Comparison of ENCODE assay signal across 16 mouse cellular contexts in the genomic region with DNA sequence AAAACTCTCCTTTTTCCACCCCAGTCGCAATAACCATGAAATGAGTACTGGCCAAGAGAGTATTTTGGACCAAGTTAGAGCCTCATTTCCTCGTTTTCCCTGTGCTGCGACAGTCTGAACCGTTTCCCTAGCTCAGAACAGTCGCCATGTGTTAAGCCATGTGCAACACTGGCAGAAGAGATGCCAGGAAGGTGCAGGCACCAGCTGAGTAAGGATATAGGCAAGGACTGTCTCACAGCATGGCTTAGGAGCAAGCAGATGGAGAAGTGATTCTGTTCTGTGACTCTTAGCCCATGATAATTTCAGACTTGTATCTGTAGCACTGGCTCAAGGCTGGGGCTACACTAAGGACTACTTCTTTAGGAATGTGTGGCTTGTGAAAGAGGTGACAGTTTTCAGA.
DNase-seq lines count a peak whose midpoint lies in the region; ATAC-seq lines count a peak whose summit lies in the region.
"Had no signal": no experiment of that assay in that cellular context is flagged by ENCODE, and none has a peak within 500 bp of the region (broad histone marks: within the 10 kb centered on the region; RNA-seq: fewer than 3 reads in every experiment).

No protein-coding gene starts in this region.

- H3K4me1 ChIP-seq in heart, embryonic 12.5 days (replicated peaks), result peaks cover 9% of the 10 kb centered on the region
- H3K4me1 ChIP-seq: limb, embryonic 12.5 days; stomach, embryonic 15.5 days had no signal

- H3K4me2 ChIP-seq in heart, embryonic 12.5 days, result no peak overlapping the region
- H3K4me2 ChIP-seq: kidney, embryonic 15.5 days; limb, embryonic 12.5 days; neural tube, embryonic 12.5 days; stomach, embryonic 15.5 days had no signal

- H3K27ac ChIP-seq in heart, embryonic 12.5 days (ENCODE audit: poor library complexity, severe bottlenecking), result no peak overlapping the region
- H3K27ac ChIP-seq: kidney, embryonic 15.5 days; limb, embryonic 12.5 days; liver, embryonic 14.5 days; neural tube, embryonic 12.5 days; stomach, embryonic 15.5 days had no signal

- H3K27me3 ChIP-seq in heart, embryonic 12.5 days (replicated peaks), result no peaks in the 10 kb centered on the region
- H3K27me3 ChIP-seq: kidney, embryonic 15.5 days; limb, embryonic 12.5 days; neural tube, embryonic 12.5 days; stomach, embryonic 15.5 days had no signal

- H3K36me3 ChIP-seq in heart, embryonic 12.5 days, result no peaks in the 10 kb centered on the region
- H3K36me3 ChIP-seq: kidney, embryonic 15.5 days; limb, embryonic 12.5 days; neural tube, embryonic 12.5 days; stomach, embryonic 15.5 days had no signal

- ATAC-seq in heart, embryonic 12.5 days (ENCODE audit: insufficient number of reproducible peaks, low FRiP score), result no peak
- ATAC-seq in granulocyte monocyte progenitor cell, adult 5-6 weeks (replicated peaks; ENCODE audit: poor library complexity, severe bottlenecking), result no peak
- ATAC-seq: lung, postnatal 0 days had no signal

- no peak overlapping the region for H3K4me3 ChIP-seq in heart, embryonic 12.5 days
- H3K4me3 ChIP-seq: kidney, embryonic 15.5 days; limb, embryonic 12.5 days; neural tube, embryonic 12.5 days; stomach, embryonic 15.5 days had no signal

- H3K9me3 ChIP-seq in heart, embryonic 12.5 days (replicated peaks), result no peaks in the 10 kb centered on the region
- H3K9me3 ChIP-seq: kidney, embryonic 15.5 days; limb, embryonic 12.5 days; neural tube, embryonic 12.5 days; stomach, embryonic 15.5 days had no signal

- peak; percentile 18 for DNase-seq in heart, adult 11 months
- DNase-seq in right cerebral cortex, adult 18-20 months, result peak; percentile 25
- no peak for DNase-seq in right cerebral cortex, postnatal 14 days
- peak; percentile 90 for DNase-seq in cerebellum, adult 9-10 months
- no peak for DNase-seq in adrenal gland, postnatal 10 days
- DNase-seq: heart, postnatal 4 days; spleen, adult 18-20 months; thymus, postnatal 25 days had no signal

- 75% methylated on average over 5 of the region's 5 CpGs for WGBS in heart, embryonic 12.5 days

- no peak overlapping the region for H3K9ac ChIP-seq in heart, embryonic 12.5 days
- H3K9ac ChIP-seq: kidney, embryonic 15.5 days; limb, embryonic 12.5 days; liver, embryonic 14.5 days; neural tube, embryonic 12.5 days; stomach, embryonic 15.5 days had no signal

Comparison
In these comparisons a context has a peak if more than half of its experiments do, and no peak if none do; other contexts are left out.
1. DNase-seq: peak in heart, adult 11 months (single experiment), right cerebral cortex, adult 18-20 months (single experiment) and cerebellum, adult 9-10 months (single experiment); none in right cerebral cortex, postnatal 14 days (single experiment) and adrenal gland, postnatal 10 days (single experiment).